Comparison of ENCODE assay signal across 8 mouse cellular contexts in the genomic region with DNA sequence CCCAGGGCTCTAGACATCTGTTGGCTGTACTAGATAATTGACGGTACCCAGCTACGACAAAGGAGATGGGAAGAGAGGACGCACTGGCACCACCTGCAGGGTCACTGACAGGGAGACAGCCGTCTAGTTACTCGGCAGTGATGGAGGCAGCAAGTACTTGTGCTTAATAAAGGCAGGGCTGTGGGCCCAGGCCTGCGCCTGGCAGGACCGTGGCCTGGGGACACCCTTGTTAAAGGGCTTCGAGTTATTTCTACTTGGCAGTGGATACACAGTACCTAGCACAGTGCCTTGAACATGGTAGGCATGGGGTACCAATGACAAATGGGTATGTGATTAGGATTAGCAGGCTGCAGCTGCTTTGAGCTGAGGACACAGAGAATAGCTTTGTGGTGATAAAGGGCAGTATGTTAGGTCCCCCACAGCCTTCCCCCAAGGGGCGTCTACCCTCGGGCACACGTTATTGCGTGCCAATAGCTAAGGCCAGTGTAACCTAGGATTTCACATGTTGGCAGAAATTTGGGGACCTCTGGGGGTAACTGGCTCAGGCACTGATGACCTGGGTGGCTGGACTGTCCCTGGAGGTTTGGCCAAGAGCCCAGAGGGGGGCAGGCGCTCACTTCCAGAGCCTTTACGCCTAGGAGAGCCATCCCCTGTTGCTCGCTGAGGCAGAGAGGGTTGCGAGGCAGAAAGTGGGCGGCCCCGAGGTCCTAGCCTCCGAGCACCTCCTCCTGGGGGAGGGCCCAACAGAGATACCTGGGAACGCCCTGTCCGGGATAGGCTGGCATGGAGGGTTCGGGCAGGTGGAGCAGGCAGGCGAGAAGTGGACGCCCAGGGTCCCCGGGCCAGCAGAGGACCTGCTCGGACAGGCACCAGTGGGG. TPM values are rescaled to one million over a fixed set of nuclear protein-coding genes. Genes with fewer than 3 reads are reported as not detected.
A peak's percentile ranks its signal among the peaks of the same experiment; 100 is the strongest.
DNase-seq lines count a peak whose midpoint lies in the region; ATAC-seq and TF ChIP-seq lines count a peak whose summit lies in the region.

No protein-coding gene starts in this region.

- intact Hi-C loops in heart, postnatal 10 days (cut with DNase I) = no loop called here

- no peaks in the 10 kb centered on the region for H3K9me3 ChIP-seq in heart, embryonic 10.5 days
- H3K9me3 ChIP-seq in embryonic facial prominence, embryonic 13.5 days = no peaks in the 10 kb centered on the region
- no peaks in the 10 kb centered on the region for H3K9me3 ChIP-seq in kidney, postnatal 0 days (replicated peaks; ENCODE audit: low read length)

- peak overlapping the region; percentile 67 for H3K4me2 ChIP-seq in embryonic facial prominence, embryonic 13.5 days
- H3K4me2 ChIP-seq in kidney, postnatal 0 days (ENCODE audit: low read length) = peak overlapping the region; percentile 59

- DNase-seq in heart, embryonic 10.5 days (ENCODE audit: low spot score) = peak; percentile 93
- DNase-seq in heart, postnatal 10 days = no peak
- peak; percentile 44 for DNase-seq in kidney, postnatal 0 days (ENCODE audit: low spot score)
- DNase-seq in lung, postnatal 36 days = peak; percentile 60
- no peak for DNase-seq in ovary, postnatal 14 days (ENCODE audit: low spot score)
- DNase-seq in spleen, postnatal 14 days (ENCODE audit: low spot score in 2 of 2) = no peak
- no peak for DNase-seq in right cerebral cortex, postnatal 36 days (ENCODE audit: low spot score in 2 of 2)

- no peak for ATAC-seq in embryonic facial prominence, embryonic 13.5 days (ENCODE audit: insufficient number of reproducible peaks, insufficient read depth, low FRiP score, low TSS enrichment, low read depth)
- peak; percentile 84 for ATAC-seq in kidney, postnatal 0 days (replicated peaks; ENCODE audit: low FRiP score, low read depth)

- TF ChIP-seq CTCF in kidney, postnatal 0 days (IDR thresholded peaks at IDR 0.05; ENCODE audit: low read depth) = peak; percentile 25; the same call in 1 of the 2 replicates

- H3K9ac ChIP-seq in embryonic facial prominence, embryonic 13.5 days = peak overlapping the region; percentile 62
- 0 out of 2 replicates have a peak overlapping the region, but pooled peaks have one; percentile 35 for H3K9ac ChIP-seq in kidney, postnatal 0 days (ENCODE audit: low read depth, low read length)

- H3K36me3 ChIP-seq in heart, embryonic 10.5 days = no peaks in the 10 kb centered on the region
- no peaks in the 10 kb centered on the region for H3K36me3 ChIP-seq in embryonic facial prominence, embryonic 13.5 days
- no peaks in the 10 kb centered on the region for H3K36me3 ChIP-seq in kidney, postnatal 0 days (ENCODE audit: insufficient read depth, low read length)

- peak overlapping the region; percentile 50 for H3K4me3 ChIP-seq in heart, embryonic 10.5 days
- peak overlapping the region; percentile 41 for H3K4me3 ChIP-seq in embryonic facial prominence, embryonic 13.5 days
- peak overlapping the region; percentile 23 for H3K4me3 ChIP-seq in kidney, postnatal 0 days (replicated peaks; ENCODE audit: low read depth, low read length)

- WGBS in heart, embryonic 10.5 days = 21% methylated on average over 26 of the region's 26 CpGs
- 24% methylated on average over 26 of the region's 26 CpGs for WGBS in embryonic facial prominence, embryonic 13.5 days
- WGBS in kidney, postnatal 0 days = 27% methylated on average over 26 of the region's 26 CpGs

- H3K27ac ChIP-seq in heart, embryonic 10.5 days = peak overlapping the region; percentile 17
- no peak overlapping the region for H3K27ac ChIP-seq in embryonic facial prominence, embryonic 13.5 days
- no peak overlapping the region for H3K27ac ChIP-seq in kidney, postnatal 0 days

- peaks cover 20% of the 10 kb centered on the region for H3K4me1 ChIP-seq in heart, embryonic 10.5 days
- peaks cover 14% of the 10 kb centered on the region for H3K4me1 ChIP-seq in embryonic facial prominence, embryonic 13.5 days
- 0 out of 2 replicates have a peak, but pooled peaks cover 4% of the 10 kb centered on the region for H3K4me1 ChIP-seq in kidney, postnatal 0 days (replicated peaks; ENCODE audit: insufficient read depth, low read length)

- H3K27me3 ChIP-seq in heart, embryonic 10.5 days (ENCODE audit: insufficient read depth, poor library complexity, severe bottlenecking) = peaks cover 82% of the 10 kb centered on the region
- peaks cover 57% of the 10 kb centered on the region for H3K27me3 ChIP-seq in embryonic facial prominence, embryonic 13.5 days
- H3K27me3 ChIP-seq in kidney, postnatal 0 days (ENCODE audit: insufficient read depth, low read length) = no peaks in the 10 kb centered on the region

RNA-seq across cellular contexts. Expression of a gene that starts 11.4 kb away (rescaled TPM):
- polyA plus RNA-seq in heart, embryonic 10.5 days (2016; fragmentation: Nextera tagmentation; extraction: Ambion mirVana) = 12.4 and 14.7 TPM in 2 replicates
- total RNA-seq in heart, postnatal 10 days (2021) = not detected
- 2.0 TPM in 1 of 2 replicates, not detected in the other for polyA plus RNA-seq in embryonic facial prominence, embryonic 13.5 days (2015; fragmentation: Nextera tagmentation; extraction: Ambion mirVana)
- polyA plus RNA-seq in kidney, postnatal 0 days (2015; fragmentation: Nextera tagmentation; extraction: Ambion mirVana) = 3.7 and 6.8 TPM in 2 replicates

RNA-seq across cellular contexts. Expression of a gene that starts 12.7 kb away (rescaled TPM):
- polyA plus RNA-seq in heart, embryonic 10.5 days (2016; fragmentation: Nextera tagmentation; extraction: Ambion mirVana) = 0.77 and 0.85 TPM in 2 replicates
- under 1 TPM; 0.19 to 0.60 TPM for total RNA-seq in heart, postnatal 10 days (2021)
- 3.6 and 4.3 TPM in 2 replicates for polyA plus RNA-seq in embryonic facial prominence, embryonic 13.5 days (2015; fragmentation: Nextera tagmentation; extraction: Ambion mirVana)
- 0.71 and 0.91 TPM in 2 replicates for polyA plus RNA-seq in kidney, postnatal 0 days (2015; fragmentation: Nextera tagmentation; extraction: Ambion mirVana)

RNA-seq across cellular contexts. Expression of a gene that starts 17.3 kb away (rescaled TPM):
- polyA plus RNA-seq in heart, embryonic 10.5 days (2016; fragmentation: Nextera tagmentation; extraction: Ambion mirVana) = 18.4 and 32.2 TPM in 2 replicates
- 10 to 100 TPM; 26.6 to 26.7 TPM for total RNA-seq in heart, postnatal 10 days (2021)
- polyA plus RNA-seq in embryonic facial prominence, embryonic 13.5 days (2015; fragmentation: Nextera tagmentation; extraction: Ambion mirVana) = 39.9 and 41.8 TPM in 2 replicates
- polyA plus RNA-seq in kidney, postnatal 0 days (2015; fragmentation: Nextera tagmentation; extraction: Ambion mirVana) = 16.9 and 18.8 TPM in 2 replicates

RNA-seq across cellular contexts. Expression of a gene that starts 29.9 kb away (rescaled TPM):
- polyA plus RNA-seq in heart, embryonic 10.5 days (2016; fragmentation: Nextera tagmentation; extraction: Ambion mirVana) = 104 and 115 TPM in 2 replicates
- total RNA-seq in heart, postnatal 10 days (2021) = 10 to 100 TPM; 49.4 to 49.6 TPM
- 115 and 125 TPM in 2 replicates for polyA plus RNA-seq in embryonic facial prominence, embryonic 13.5 days (2015; fragmentation: Nextera tagmentation; extraction: Ambion mirVana)
- polyA plus RNA-seq in kidney, postnatal 0 days (2015; fragmentation: Nextera tagmentation; extraction: Ambion mirVana) = 107 and 115 TPM in 2 replicates

RNA-seq across cellular contexts. Expression of a gene that starts 35.6 kb away (rescaled TPM):
- 16.4 and 21.0 TPM in 2 replicates for polyA plus RNA-seq in heart, embryonic 10.5 days (2016; fragmentation: Nextera tagmentation; extraction: Ambion mirVana)
- total RNA-seq in heart, postnatal 10 days (2021) = 1 to 10 TPM; 7.9 to 8.3 TPM
- 31.5 and 32.6 TPM in 2 replicates for polyA plus RNA-seq in embryonic facial prominence, embryonic 13.5 days (2015; fragmentation: Nextera tagmentation; extraction: Ambion mirVana)
- polyA plus RNA-seq in kidney, postnatal 0 days (2015; fragmentation: Nextera tagmentation; extraction: Ambion mirVana) = 23.5 and 24.1 TPM in 2 replicates

Comparison
In these comparisons a context has a peak if more than half of its experiments do, and no peak if none do; other contexts are left out.
1. DNase-seq: peak in heart, embryonic 10.5 days (single experiment), kidney, postnatal 0 days (single experiment) and lung, postnatal 36 days (single experiment); none in heart, postnatal 10 days (0 of 2), ovary, postnatal 14 days (single experiment), spleen, postnatal 14 days (0 of 2) and right cerebral cortex, postnatal 36 days (0 of 2).
2. Peak in every context shown above with its lines, with median percentiles within 50 percentile points of each other: H3K4me3 ChIP-seq.